ENCODE assay signal across 8 mouse cellular contexts in genomic region chr12:4039046-4039445, GRCm38 (mm10). TPM values are rescaled to one million over a fixed set of nuclear protein-coding genes. Genes with fewer than 3 reads are reported as not detected.
DNase-seq lines count a peak whose midpoint lies in the region; ATAC-seq and TF ChIP-seq lines count a peak whose summit lies in the region.

No protein-coding gene starts in this region.

- peak; percentile 24; the same call in 1 of the 2 replicates for ATAC-seq in embryonic facial prominence, embryonic 14.5 days (ENCODE audit: low read depth)
- peak; percentile 48 for ATAC-seq in intestine, embryonic 15.5 days
- ATAC-seq in neural tube, embryonic 13.5 days (ENCODE audit: low read depth) = no peak; the same call in 1 of the 2 replicates

- TF ChIP-seq CTCF in left cerebral cortex, adult 2 months (IDR thresholded peaks at IDR 0.05) = no peak

- DNase-seq in left cerebral cortex, adult 2 months (ENCODE audit: extremely low spot score in 1 of 2, low spot score in 2 of 2) = no peak
- DNase-seq in left cerebral cortex, postnatal 36 days (ENCODE audit: low spot score in 2 of 2) = no peak
- DNase-seq in embryonic facial prominence, embryonic 14.5 days (ENCODE audit: low spot score) = no peak
- DNase-seq in gastrocnemius, postnatal 14 days = no peak
- DNase-seq in cerebellum, adult 18-20 months = no peak
- DNase-seq in adrenal gland, postnatal 25 days = no peak

- no peaks in the 10 kb centered on the region for H3K9me3 ChIP-seq in embryonic facial prominence, embryonic 14.5 days (ENCODE audit: control insufficient read depth, low read length)
- no peaks in the 10 kb centered on the region for H3K9me3 ChIP-seq in intestine, embryonic 15.5 days
- no peaks in the 10 kb centered on the region for H3K9me3 ChIP-seq in neural tube, embryonic 13.5 days

- H3K4me3 ChIP-seq in left cerebral cortex, adult 2 months = peak overlapping the region; percentile 95
- H3K4me3 ChIP-seq in embryonic facial prominence, embryonic 14.5 days (ENCODE audit: low read depth, low read length) = peak overlapping the region; percentile 56
- peak overlapping the region; percentile 69 for H3K4me3 ChIP-seq in intestine, embryonic 15.5 days (replicated peaks)
- peak overlapping the region; percentile 71 for H3K4me3 ChIP-seq in neural tube, embryonic 13.5 days

- WGBS in embryonic facial prominence, embryonic 14.5 days = under 1% methylated on average over 11 of the region's 13 CpGs
- under 1% methylated on average over 13 of the region's 13 CpGs for WGBS in intestine, embryonic 15.5 days
- 1% methylated on average over 13 of the region's 13 CpGs for whole genome bisulfite sequencing in neural tube, embryonic 13.5 days

- peak overlapping the region; percentile 71 for H3K9ac ChIP-seq in embryonic facial prominence, embryonic 14.5 days (ENCODE audit: low read depth, low read length)
- peak overlapping the region; percentile 68; the same call in 1 of the 2 replicates for H3K9ac ChIP-seq in intestine, embryonic 15.5 days
- H3K9ac ChIP-seq in neural tube, embryonic 13.5 days = peak overlapping the region; percentile 83

- peaks cover 5% of the 10 kb centered on the region; the same call in 1 of the 2 replicates for H3K4me1 ChIP-seq in embryonic facial prominence, embryonic 14.5 days (ENCODE audit: control insufficient read depth, insufficient read depth, low read length)
- H3K4me1 ChIP-seq in intestine, embryonic 15.5 days (replicated peaks) = peaks cover 13% of the 10 kb centered on the region
- H3K4me1 ChIP-seq in neural tube, embryonic 13.5 days (replicated peaks) = peaks cover 28% of the 10 kb centered on the region

- no peaks in the 10 kb centered on the region for H3K36me3 ChIP-seq in embryonic facial prominence, embryonic 14.5 days (ENCODE audit: control insufficient read depth, insufficient read depth, low read length)
- H3K36me3 ChIP-seq in intestine, embryonic 15.5 days = no peaks in the 10 kb centered on the region
- no peaks in the 10 kb centered on the region for H3K36me3 ChIP-seq in neural tube, embryonic 13.5 days

- H3K27ac ChIP-seq in left cerebral cortex, adult 2 months = peak overlapping the region; percentile 87; the same call in 1 of the 2 replicates
- H3K27ac ChIP-seq in embryonic facial prominence, embryonic 14.5 days (replicated peaks; ENCODE audit: low read depth, low read length) = no peak overlapping the region
- no peak overlapping the region for H3K27ac ChIP-seq in intestine, embryonic 15.5 days
- H3K27ac ChIP-seq in neural tube, embryonic 13.5 days (replicated peaks) = no peak overlapping the region

- peak overlapping the region; percentile 83 for H3K4me2 ChIP-seq in embryonic facial prominence, embryonic 14.5 days (ENCODE audit: low read depth, low read length)
- H3K4me2 ChIP-seq in intestine, embryonic 15.5 days (replicated peaks) = peak overlapping the region; percentile 93
- H3K4me2 ChIP-seq in neural tube, embryonic 13.5 days = peak overlapping the region; percentile 80

- intact Hi-C loops in left cerebral cortex, adult 2 months (cut with DNase I) = loop anchor here (2.0 kb wide), 2 partner anchors 32 to 44 kb away; partner anchors contain the start of gene Dnajc27
- intact Hi-C loops in left cerebral cortex, postnatal 36 days (cut with DNase I) = no loop called here
- intact Hi-C loops in gastrocnemius, postnatal 14 days (cut with DNase I; ENCODE audit: low total_unique reads) = no loop called here

- H3K27me3 ChIP-seq in embryonic facial prominence, embryonic 14.5 days (replicated peaks; ENCODE audit: control insufficient read depth, insufficient read depth, low read length) = no peaks in the 10 kb centered on the region
- H3K27me3 ChIP-seq in intestine, embryonic 15.5 days (replicated peaks) = no peaks in the 10 kb centered on the region
- H3K27me3 ChIP-seq in neural tube, embryonic 13.5 days = no peaks in the 10 kb centered on the region

RNA-seq across cellular contexts. Expression of gene Efr3b, which starts 0.3 kb away (rescaled TPM):
- total RNA-seq in left cerebral cortex, adult 2 months (2021) = 100 to 1,000 TPM; 104 to 114 TPM
- total RNA-seq in left cerebral cortex, postnatal 36 days (2021) = 100 to 1,000 TPM; 105 TPM
- polyA plus RNA-seq in embryonic facial prominence, embryonic 14.5 days (2014; fragmentation: Nextera tagmentation; extraction: Ambion mirVana) = 3.4 and 3.8 TPM in 2 replicates
- polyA plus RNA-seq in intestine, embryonic 15.5 days (2015; fragmentation: Nextera tagmentation; extraction: Ambion mirVana) = 3.0 and 3.2 TPM in 2 replicates
- polyA plus RNA-seq in neural tube, embryonic 13.5 days (2015; fragmentation: Nextera tagmentation; extraction: Ambion mirVana) = 32.8 and 34.6 TPM in 2 replicates
- 1 to 10 TPM; 3.1 to 4.4 TPM for total RNA-seq in gastrocnemius, postnatal 14 days (2021)
- 2.7 and 3.0 TPM in 2 replicates for total RNA-seq in adrenal gland, postnatal 25 days (2021)

RNA-seq across cellular contexts. Expression of gene Dnajc27, which starts 43.3 kb away (rescaled TPM):
- 10 to 100 TPM; 91.0 to 95.8 TPM for total RNA-seq in left cerebral cortex, adult 2 months (2021)
- total RNA-seq in left cerebral cortex, postnatal 36 days (2021) = 100 to 1,000 TPM in 1 of 2 experiments, 10 to 100 TPM in 1; 93.0 to 100 TPM
- 6.0 and 8.0 TPM in 2 replicates for polyA plus RNA-seq in embryonic facial prominence, embryonic 14.5 days (2014; fragmentation: Nextera tagmentation; extraction: Ambion mirVana)
- polyA plus RNA-seq in intestine, embryonic 15.5 days (2015; fragmentation: Nextera tagmentation; extraction: Ambion mirVana) = 4.3 and 5.4 TPM in 2 replicates
- 13.1 and 13.7 TPM in 2 replicates for polyA plus RNA-seq in neural tube, embryonic 13.5 days (2015; fragmentation: Nextera tagmentation; extraction: Ambion mirVana)
- total RNA-seq in gastrocnemius, postnatal 14 days (2021) = 10 to 100 TPM; 13.3 to 14.5 TPM
- 4.1 and 4.7 TPM in 2 replicates for total RNA-seq in adrenal gland, postnatal 25 days (2021)

Comparison
In these comparisons a context has a peak if more than half of its experiments do, and no peak if none do; other contexts are left out.
1. RNA of gene Efr3b, which starts 0.3 kb away (total RNA-seq): 104 to 114 TPM in left cerebral cortex, adult 2 months and 105 TPM in left cerebral cortex, postnatal 36 days; 3.1 to 4.4 TPM in gastrocnemius, postnatal 14 days and 2.7 to 3.0 TPM in adrenal gland, postnatal 25 days; every median in the first group is over 10 times any median in the second.
2. RNA of gene Dnajc27, which starts 43.3 kb away (total RNA-seq): 93.0 to 100 TPM in left cerebral cortex, postnatal 36 days and 91.0 to 95.8 TPM in left cerebral cortex, adult 2 months; 13.3 to 14.5 TPM in gastrocnemius, postnatal 14 days and 4.1 to 4.7 TPM in adrenal gland, postnatal 25 days; every median in the first group is over 4 times any median in the second.
3. Peak in every context shown above with its lines, with median percentiles within 50 percentile points of each other: H3K4me3 ChIP-seq, H3K4me2 ChIP-seq and H3K9ac ChIP-seq.